Mouse (Mus musculus): ENCODE measurements at regions not wholly inside any gene's neighbourhood (a gene's known extent, or its start where the extent isn't known, plus 50 kb on each side); places are given as distances from the start of the nearest gene placed in this dataset.

GRCm38 (mm10) chr14:108334879-108335278, 579.1 kb downstream of the Slitrk1 start:
- intact Hi-C loops (cut with DNase I) = no loop called here
- no peak for DNase-seq (ENCODE audit: low spot score in 2 of 2)

DNA sequence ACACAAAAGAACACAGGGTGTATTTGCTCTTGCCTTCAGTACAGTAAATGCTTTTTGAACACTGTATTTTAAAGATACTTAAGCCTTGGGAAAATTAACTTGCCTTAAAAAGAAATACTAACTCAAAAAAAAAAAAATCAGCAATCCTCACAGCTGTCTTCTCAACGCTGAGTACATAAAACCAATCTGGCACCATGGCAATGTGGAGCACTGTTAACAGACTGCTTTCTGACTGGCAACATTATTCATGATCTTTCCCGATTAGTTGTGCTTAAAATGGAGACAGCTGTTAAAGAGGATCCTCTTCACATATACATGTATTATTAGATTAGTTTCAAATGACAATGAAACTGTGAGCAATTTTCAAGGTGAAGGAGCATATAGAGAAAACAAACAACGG, 587.5 kb downstream of the Slitrk1 start:
- DNase-seq (ENCODE audit: low spot score in 2 of 2) = no peak
- intact Hi-C loops (cut with DNase I) = no loop called here

DNA sequence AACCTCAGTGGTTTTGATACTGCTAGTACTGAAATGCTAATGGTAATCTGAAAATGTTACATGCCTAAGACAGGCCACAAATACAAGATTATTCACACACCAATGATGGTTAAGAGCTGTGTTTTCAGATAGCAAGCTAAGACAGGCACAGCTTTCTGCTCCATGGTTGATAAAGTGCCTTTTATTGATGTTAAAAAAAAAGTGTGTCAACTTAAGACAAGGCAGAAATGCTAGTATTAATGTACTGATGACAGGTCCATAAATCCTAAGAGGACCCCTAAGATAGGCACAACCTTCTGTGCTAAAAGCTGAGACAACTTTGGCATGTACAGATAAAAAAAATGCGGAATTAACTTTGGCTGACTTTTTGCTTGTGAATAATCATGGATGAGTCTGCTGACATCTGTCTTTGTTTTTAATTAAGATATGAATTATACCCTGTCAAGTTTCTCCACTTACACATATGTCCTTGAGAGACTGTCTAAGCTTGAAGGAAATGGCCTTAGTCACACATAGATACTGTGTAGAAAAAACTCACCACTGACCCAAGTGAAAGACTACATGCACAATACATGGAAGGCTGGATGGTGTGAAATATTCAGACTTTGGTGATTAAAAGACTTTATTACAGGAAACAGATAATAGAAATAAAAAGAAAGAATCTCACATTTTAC, 590.5 kb downstream of the Slitrk1 start:
- no peak for DNase-seq (ENCODE audit: low spot score in 2 of 2)
- intact Hi-C loops (cut with DNase I) = no loop called here

DNA sequence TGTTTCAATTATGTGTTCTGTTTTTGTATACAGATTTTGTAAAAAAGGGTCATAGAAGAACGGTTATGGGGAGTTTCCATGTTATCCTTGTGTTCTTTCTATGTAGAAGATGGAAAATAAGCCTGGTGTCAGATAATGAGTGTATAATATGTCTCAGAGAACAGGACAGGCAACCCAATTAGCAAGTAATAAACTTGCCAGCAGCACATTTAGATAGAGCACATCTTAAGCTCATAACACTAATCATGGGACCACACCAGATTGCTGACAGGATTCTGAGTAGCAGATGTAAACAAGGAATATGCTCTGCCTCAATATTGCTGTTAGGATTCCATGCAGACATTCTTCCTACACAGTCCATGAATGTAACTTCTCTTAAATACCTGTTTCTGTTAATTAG, 606.3 kb downstream of the Slitrk1 start:
- intact Hi-C loops (cut with DNase I) = no loop called here

DNA sequence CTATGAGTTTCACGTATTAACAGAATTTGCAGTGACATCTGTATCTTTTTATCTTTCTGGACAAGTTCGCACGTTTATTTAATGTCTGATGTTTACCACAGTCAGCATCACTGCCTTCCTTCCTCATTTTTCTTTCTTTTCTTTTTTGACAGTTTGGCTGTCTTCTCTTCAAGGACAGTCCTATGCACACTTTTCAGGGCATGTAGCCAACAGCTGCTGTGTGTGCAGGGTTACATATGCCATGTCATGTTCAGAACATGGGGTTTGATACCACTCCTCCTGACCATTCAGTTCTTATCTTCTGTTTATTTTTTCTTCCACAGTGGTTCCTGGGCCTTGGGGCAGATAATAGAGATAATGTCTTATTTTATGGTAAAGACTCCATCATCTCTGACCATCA, 634.3 kb downstream of the Slitrk1 start:
- no peak for DNase-seq (ENCODE audit: low spot score in 2 of 2)
- intact Hi-C loops (cut with DNase I) = no loop called here

More for the DNA sequence above, 606.3 kb downstream of the Slitrk1 start:
- DNase-seq (ENCODE audit: low spot score in 2 of 2) = no peak

GRCm38 (mm10) chr14:108261083-108261482, 652.9 kb downstream of the Slitrk1 start:
- intact Hi-C loops (cut with DNase I) = no loop called here
- no peak for DNase-seq (ENCODE audit: low spot score in 2 of 2)

- intact Hi-C loops (cut with DNase I) = no loop called here
- DNase-seq (ENCODE audit: low spot score in 2 of 2) = peak; percentile 72 to 81
Observed at GRCm38 (mm10) chr14:108247365-108247764, 666.6 kb downstream of the Slitrk1 start.

GRCm38 (mm10) chr14:108225483-108226124, 688.4 kb downstream of the Slitrk1 start:
- intact Hi-C loops (cut with DNase I) = no loop called here
- DNase-seq (ENCODE audit: low spot score in 2 of 2) = no peak

DNA sequence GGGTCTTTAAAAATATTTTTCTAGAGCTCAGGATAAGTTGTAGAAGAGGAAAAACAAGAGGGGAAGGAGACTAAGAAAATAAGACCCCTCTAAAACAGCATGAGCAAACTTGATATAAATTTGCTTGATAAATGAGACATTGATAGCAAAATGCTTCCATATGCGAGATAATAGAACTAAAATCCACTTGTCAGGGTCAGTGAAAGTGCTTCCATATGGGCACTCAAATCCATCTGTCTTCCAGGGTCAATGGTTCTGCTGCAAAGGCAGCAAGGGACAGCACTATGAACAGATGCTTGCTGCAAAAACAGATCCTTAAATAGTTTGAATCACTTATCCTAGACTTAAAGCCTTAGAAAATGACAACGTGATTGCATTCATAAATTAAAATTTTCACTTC, 704.7 kb downstream of the Slitrk1 start:
- DNase-seq (ENCODE audit: low spot score in 2 of 2) = no peak
- intact Hi-C loops (cut with DNase I) = no loop called here

- intact Hi-C loops (cut with DNase I) = no loop called here
- DNase-seq (ENCODE audit: low spot score in 2 of 2) = no peak
Observed at GRCm38 (mm10) chr14:108199133-108199532, 714.8 kb downstream of the Slitrk1 start.

- no peak for DNase-seq (ENCODE audit: low spot score in 2 of 2)
- intact Hi-C loops (cut with DNase I) = no loop called here
Observed at GRCm38 (mm10) chr14:108180920-108181319, 733.0 kb downstream of the Slitrk1 start.

DNA sequence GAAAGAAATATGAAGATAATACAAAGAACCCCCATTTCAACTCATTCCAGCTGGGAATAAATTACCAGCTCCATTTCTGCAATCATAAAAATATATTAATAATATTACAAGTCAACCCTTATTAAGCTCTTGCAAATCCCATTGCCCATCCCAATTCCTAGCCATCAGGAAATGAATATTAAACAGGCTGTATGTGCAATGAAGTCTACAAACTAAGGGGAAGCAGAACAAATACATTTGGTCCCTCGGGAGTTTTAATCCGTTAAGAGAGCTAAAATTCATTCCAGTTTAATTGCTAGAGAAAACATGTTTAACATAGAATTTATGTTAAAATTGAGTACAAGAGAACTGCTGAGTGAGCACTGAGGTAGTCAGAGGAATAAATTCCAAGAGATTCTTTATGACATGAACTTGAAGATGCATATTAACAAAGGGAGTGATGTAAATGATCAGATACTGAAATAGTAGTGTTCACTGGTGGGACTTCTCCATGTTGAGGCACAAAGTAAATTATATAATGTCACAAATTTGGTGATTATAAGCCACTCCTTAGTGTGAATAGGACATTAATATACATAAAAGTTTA, 738.6 kb downstream of the Slitrk1 start:
- intact Hi-C loops (cut with DNase I) = no loop called here
- DNase-seq (ENCODE audit: low spot score in 2 of 2) = no peak

DNA sequence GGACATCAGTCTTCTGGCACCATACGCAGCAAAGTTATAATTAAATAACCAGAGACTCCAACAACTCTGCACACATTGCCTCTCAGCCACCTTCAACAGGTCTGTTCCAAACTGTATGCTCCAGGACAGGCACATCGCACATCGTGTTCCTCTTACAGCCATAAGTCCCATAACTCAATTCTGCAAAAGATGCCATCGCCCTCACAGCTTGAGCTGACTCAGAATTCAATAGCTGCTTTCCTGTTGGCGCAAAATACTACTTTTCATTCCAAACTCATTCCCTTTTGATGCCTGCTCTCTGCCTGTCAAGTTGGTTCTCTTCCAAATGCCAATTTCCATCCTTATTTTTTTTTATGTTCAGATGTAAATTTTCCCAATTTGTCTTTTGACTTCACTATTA, 761.0 kb downstream of the Slitrk1 start:
- DNase-seq (ENCODE audit: low spot score in 2 of 2) = peak in 1 of 2 experiments; percentile 5
- intact Hi-C loops (cut with DNase I) = no loop called here

GRCm38 (mm10) chr14:108123147-108123546, 790.8 kb downstream of the Slitrk1 start:
- no peak for DNase-seq (ENCODE audit: low spot score in 2 of 2)
- intact Hi-C loops (cut with DNase I) = no loop called here

DNA sequence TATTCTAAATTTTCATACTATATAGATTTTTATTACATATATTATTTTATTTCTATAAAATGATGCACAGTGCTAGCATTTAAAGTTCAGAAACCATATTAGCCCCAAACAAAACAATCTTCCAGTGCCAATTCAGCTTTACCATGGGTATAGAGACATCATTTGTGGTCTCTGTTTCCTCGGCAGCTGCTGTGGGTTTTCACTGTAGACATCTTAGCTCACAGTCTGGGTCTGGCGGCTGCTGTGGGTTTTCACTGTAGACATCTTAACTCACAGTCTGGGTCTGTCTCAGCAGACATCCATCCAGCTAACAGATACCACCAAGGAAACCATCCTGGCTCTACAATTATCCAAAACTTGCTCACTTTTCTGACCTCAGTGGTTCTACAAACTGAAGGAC, 808.9 kb downstream of the Slitrk1 start:
- intact Hi-C loops (cut with DNase I) = no loop called here
- DNase-seq (ENCODE audit: low spot score in 2 of 2) = no peak

DNA sequence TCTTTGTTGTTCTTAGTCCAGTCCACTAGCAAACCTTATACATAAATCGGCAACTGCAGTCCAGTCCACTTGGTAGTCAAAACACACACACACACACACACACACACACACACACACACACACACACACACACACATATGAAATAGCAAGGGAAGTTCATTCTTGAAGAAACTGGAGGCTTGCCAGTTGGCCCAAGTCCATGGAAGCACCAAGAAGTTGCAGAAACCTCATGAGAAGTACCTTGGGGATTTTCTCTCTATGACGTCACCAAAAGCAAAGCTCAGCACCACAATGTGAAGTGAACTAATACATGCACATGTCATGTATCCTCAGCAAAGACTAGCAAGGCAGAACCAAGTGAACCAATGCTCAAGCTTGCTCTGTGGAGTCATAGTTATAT, 823.0 kb downstream of the Slitrk1 start:
- intact Hi-C loops (cut with DNase I) = no loop called here
- DNase-seq (ENCODE audit: low spot score in 2 of 2) = no peak

DNA sequence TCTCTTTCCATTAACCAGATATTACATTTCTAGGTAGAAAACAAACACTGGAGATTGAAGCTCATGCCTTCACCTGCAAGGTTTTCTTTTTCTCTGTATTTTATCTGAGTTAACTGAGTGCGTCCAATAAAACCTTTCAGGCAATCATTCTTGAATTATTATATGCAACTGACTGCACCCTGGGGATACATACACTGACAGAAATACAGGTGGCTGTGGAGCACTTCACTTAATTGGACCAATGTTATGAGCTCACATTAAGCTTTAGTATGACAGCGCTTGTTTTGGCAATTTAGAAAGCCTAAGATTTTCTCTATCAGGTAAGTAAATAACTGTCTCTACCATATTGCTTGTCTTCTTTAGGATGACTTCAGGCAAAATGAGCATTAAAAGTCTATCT, 864.0 kb downstream of the Slitrk1 start:
- no peak for DNase-seq (ENCODE audit: low spot score in 2 of 2)
- intact Hi-C loops (cut with DNase I) = no loop called here

GRCm38 (mm10) chr14:108035959-108036358, 878.0 kb downstream of the Slitrk1 start:
- intact Hi-C loops (cut with DNase I) = no loop called here
- no peak for DNase-seq (ENCODE audit: low spot score in 2 of 2)

DNA sequence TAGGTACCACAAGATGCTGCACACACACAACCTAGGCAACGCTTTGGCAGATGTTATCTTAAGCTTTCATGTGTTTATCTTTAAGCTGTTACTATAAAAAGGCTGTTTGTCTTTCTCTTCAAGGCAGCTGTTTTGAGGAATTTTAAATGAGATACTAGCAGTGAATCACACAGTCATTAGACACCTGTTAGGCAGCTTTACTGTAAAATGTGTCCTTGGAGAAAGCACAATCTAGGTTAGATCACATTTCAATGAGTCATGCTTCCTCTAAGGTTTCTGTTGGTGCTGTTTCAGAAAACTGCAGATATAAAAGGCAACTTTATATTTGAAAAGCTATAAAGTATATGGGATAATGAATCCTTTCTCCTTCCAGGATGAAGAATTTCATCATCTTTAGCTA, 879.8 kb downstream of the Slitrk1 start:
- DNase-seq (ENCODE audit: low spot score in 2 of 2) = no peak
- intact Hi-C loops (cut with DNase I) = no loop called here

DNA sequence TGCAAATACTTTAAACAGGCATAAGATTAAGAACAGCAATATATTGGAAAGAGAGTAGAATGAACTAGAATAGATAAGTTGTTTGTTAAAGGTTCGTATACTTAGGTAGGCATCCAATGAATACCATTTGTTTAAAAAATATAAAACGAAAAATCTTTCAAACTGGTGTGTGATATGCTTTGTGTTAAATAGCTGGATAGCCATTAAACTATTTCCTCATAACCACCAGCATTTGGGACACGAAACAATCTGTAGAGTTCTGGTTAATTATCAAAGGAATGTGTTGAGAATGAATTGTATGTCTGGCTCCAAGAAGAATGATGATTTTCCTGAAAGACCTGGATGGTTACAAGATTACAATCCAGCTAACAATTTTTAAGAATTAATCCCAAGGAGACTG, 891.4 kb downstream of the Slitrk1 start:
- intact Hi-C loops (cut with DNase I) = no loop called here

DNA sequence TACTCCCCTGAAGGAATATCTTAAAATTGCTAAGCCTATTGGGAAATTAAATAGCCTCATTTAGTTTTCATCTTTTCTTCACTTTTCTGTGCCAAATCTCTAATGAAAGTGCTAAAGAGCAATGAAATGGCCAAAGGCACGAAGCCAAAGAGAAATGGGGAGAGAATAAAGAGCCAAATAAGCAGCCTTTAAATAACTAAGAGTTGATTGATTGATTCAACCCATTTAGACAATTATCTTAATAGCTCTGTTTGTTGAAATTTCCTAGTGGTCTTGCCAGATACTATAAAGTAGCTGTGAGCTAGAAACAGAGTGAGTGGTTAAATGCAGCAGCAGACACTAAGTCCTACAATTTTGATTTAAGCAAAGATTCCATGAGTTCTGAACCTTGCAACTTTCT, 891.9 kb downstream of the Slitrk1 start:
- DNase-seq (ENCODE audit: low spot score in 2 of 2) = no peak
- intact Hi-C loops (cut with DNase I) = no loop called here

More for the DNA sequence above, 891.4 kb downstream of the Slitrk1 start:
- DNase-seq (ENCODE audit: low spot score in 2 of 2) = no peak

Data from left cerebral cortex, postnatal 36 days (tissue).